Mouse (Mus musculus) liver, adult 2 months (tissue): ENCODE data around the gene Eftud2. TPM values are rescaled to one million over a fixed set of nuclear protein-coding genes. Genes with fewer than 3 reads are reported as not detected.

Source experiments
- DNase-seq: peaks from one replicate; pipeline ENCODE4 v3.0.0-alpha.2; 2011; ENCODE audit warnings: low read depth, low spot score; ENCODE audit errors: extremely low read depth
- H3K27ac ChIP-seq: fragments of 200-500 bp; replicated peaks from 2 replicates; pipeline ENCODE4 v1.5.1; 2012; ENCODE audit warnings: low read depth, mild to moderate bottlenecking, control low read depth, inconsistent platforms, low read length; ENCODE audit not compliant: insufficient read depth
- H3K27me3 ChIP-seq: fragments of 200-500 bp; 2 replicates; pipeline ENCODE4 v1.6.1; 2012; ENCODE audit warnings: mild to moderate bottlenecking, moderate library complexity, low read length, inconsistent platforms; ENCODE audit not compliant: control insufficient read depth, insufficient read depth
- H3K36me3 ChIP-seq: fragments of 200-500 bp; 2 replicates; pipeline ENCODE4 v1.6.1; 2012; ENCODE audit warnings: low read length, inconsistent platforms; ENCODE audit not compliant: control insufficient read depth, insufficient read depth
- H3K4me1 ChIP-seq: fragments of 200-500 bp; 2 replicates; pipeline ENCODE4 v1.6.1; 2011; ENCODE audit warnings: low read length; ENCODE audit not compliant: control insufficient read depth, insufficient read depth
- H3K4me3 ChIP-seq: fragments of 200-500 bp; 2 replicates; pipeline ENCODE4 v1.5.1; 2011; ENCODE audit warnings: low read depth, mild to moderate bottlenecking, control low read depth, low read length, moderate library complexity; ENCODE audit not compliant: insufficient read depth
- H3K79me2 ChIP-seq: fragments of 200-500 bp; 2 replicates; pipeline ENCODE4 v1.6.1; 2012; ENCODE audit warnings: inconsistent platforms, mild to moderate bottlenecking, low read length, moderate library complexity; ENCODE audit not compliant: control insufficient read depth, insufficient read depth
- H3K9ac ChIP-seq: fragments of 200-500 bp; 2 replicates; pipeline ENCODE4 v1.6.1; 2012; ENCODE audit warnings: low read depth, mild to moderate bottlenecking, control low read depth, inconsistent platforms, low read length
- CTCF ChIP-seq: fragments of 200-500 bp; IDR thresholded peaks from 2 replicates; pipeline ENCODE4 v1.5.1; 2011; ENCODE audit warnings: low read depth, low read length, control low read depth
- POLR2A ChIP-seq: fragments of 200-500 bp; IDR thresholded peaks from 2 replicates; pipeline ENCODE4 v1.6.1; 2011; ENCODE audit warnings: low read length, control low read depth; ENCODE audit not compliant: insufficient read depth; ENCODE audit errors: extremely low read depth
- WGBS: fragments of 180-500 bp; shearing (Covaris S2); methylation state at CpG from one replicate; pipeline ENCODE4 v1.1.7; 2018; 5-methylcytosine and 5-hydroxymethylcytosine counted together
- polyA plus RNA-seq: library from polyadenylated mRNA; depleted of rRNA; stranded (reverse); fragments of >200 nt; gene quantifications from 2 replicates; pipeline ENCODE4 v1.2.3, GENCODE M21; 2012; rRNA removed
- total RNA-seq: library from RNA; depleted of rRNA; stranded (reverse); fragments of >200 nt; gene quantifications from 2 replicates; pipeline ENCODE4 v1.2.3, GENCODE M21; 2014; rRNA removed

Gene Eftud2
- total and polyA plus RNA-seq, 2 experiments = 16.2 to 53.3 TPM

DNA sequence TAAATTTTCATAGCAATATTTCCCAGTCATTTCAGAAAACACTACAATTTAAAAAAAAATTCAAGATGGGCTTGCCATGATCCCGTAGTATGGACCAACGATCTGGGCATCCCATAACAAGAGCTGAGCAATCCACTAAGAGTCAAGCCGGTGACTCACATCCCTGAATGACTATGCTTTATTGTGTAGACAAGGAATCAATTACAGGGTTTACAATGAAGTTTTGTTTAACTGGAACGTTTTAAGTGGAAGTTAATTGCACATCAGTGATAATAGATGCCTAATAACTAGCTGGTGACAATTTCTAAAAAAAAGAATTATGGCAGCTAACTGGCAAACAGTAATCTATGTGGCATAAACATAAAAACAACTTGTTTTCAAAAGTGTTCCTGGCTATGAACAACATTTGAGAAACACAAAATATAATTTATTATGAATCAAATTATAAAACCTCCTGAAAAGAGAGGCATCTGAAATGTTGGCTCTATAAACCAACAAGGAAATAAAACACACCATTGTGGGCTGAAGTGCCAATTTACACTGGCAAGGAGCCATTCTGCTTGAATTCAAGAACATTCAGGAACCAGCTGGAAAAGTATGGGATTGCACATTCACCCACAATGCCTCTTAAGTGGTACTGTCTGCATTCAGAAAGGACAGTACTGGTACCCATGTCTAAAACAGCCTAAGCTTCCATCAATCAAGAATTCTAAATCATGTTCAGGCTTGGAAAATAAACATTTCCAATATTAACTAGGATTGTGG lies 69.9 kb downstream of the Eftud2 start:
- H3K27me3 ChIP-seq = peaks cover 3% of the 10 kb centered on the region; the same call in 1 of the 2 replicates
- no peak overlapping the region for H3K9ac ChIP-seq
- H3K4me1 ChIP-seq = no peaks in the 10 kb centered on the region
- H3K79me2 ChIP-seq = no peaks in the 10 kb centered on the region; the same call in 1 of the 2 replicates
- TF ChIP-seq POLR2A (no peak), CTCF (no peak)
- no peak for DNase-seq
- no peaks in the 10 kb centered on the region for H3K36me3 ChIP-seq
- WGBS = 73% methylated on average over 4 of the region's 4 CpGs
- no peak overlapping the region for H3K27ac ChIP-seq
- no peak overlapping the region for H3K4me3 ChIP-seq

DNA sequence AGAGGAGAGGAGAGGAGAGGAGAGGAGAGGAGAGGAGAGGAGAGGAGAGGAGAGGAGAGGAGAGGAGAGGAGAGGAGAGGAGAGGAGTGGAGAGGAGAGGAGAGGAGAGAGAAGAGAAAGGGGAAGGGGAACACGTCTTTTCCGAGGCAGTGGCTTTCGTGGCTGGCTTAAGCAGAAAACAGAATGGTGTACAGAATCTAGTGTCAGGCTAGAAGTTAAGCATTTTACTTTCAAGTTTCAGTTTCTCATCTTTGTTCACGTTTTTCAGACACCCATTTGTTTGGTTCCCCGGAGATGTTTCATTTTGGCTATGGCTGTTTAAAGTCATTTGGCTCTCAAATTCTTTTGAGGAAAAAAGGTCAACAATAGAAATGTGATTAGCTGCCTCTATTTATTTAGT lies 72.5 kb downstream of the Eftud2 start:
- no peak for TF ChIP-seq CTCF
- no peak for TF ChIP-seq POLR2A

DNA sequence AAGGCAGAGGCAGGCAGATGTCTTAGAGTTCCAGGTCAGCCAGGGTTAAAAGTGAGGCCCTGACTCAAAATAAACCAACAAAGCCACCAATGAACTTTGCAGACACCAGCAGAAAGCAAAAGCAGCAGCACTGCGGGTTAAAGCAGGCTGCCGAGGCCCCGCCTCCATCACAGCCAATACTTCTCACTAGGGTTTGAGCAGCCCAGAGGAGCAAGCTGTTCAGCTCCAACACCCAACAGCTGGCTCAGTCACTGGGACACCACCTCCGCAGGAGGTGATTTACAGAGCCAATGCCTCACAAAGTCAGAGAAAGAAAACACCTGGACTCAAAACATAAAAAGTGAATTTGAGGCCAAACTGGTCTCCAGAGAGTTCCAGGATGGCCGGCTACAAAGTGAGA lies 77.3 kb downstream of the Eftud2 start:
- TF ChIP-seq CTCF (no peak), POLR2A (no peak)
- Histone ChIP-seq H3K9ac (no peak overlapping the region), H3K4me1 (no peaks in the 10 kb centered on the region), H3K79me2 (no peaks in the 10 kb centered on the region), H3K27ac (no peak overlapping the region), H3K4me3 (no peak overlapping the region), H3K36me3 (no peaks in the 10 kb centered on the region), H3K27me3 (no peaks in the 10 kb centered on the region)
- 85% methylated on average over 5 of the region's 5 CpGs for WGBS
- DNase-seq = no peak

More for the DNA sequence above, 72.5 kb downstream of the Eftud2 start:
- no peak overlapping the region for H3K4me3 ChIP-seq
- H3K27ac ChIP-seq = no peak overlapping the region
- no peaks in the 10 kb centered on the region for H3K4me1 ChIP-seq
- WGBS = 63% methylated on average over 5 of the region's 5 CpGs
- no peak for DNase-seq
- H3K9ac ChIP-seq = no peak overlapping the region
- H3K27me3 ChIP-seq = no peaks in the 10 kb centered on the region
- H3K79me2 ChIP-seq = no peaks in the 10 kb centered on the region
- no peaks in the 10 kb centered on the region for H3K36me3 ChIP-seq

DNA sequence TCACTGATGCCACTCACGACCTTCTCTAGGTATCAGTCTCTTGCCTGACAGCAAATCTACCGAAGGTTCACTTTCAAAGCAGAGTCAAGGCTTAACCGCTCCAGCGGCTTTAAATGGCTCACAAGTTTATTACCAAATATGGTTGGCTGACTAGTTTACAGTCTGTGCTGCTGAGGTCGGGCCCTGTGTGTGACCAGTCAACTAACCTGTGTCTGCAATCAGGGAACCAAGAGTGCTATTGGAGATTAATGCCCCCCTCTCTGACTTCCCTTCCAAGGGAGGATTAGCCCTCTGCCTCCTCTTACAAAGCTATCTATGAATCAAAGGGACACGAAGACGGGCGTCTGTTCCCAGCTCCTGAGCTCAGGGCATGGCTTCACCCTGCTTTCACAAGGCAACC lies 86.6 kb downstream of the Eftud2 start:
- no peak for DNase-seq
- 81% methylated on average over 8 of the region's 8 CpGs for WGBS
- H3K9ac ChIP-seq = no peak overlapping the region

DNA sequence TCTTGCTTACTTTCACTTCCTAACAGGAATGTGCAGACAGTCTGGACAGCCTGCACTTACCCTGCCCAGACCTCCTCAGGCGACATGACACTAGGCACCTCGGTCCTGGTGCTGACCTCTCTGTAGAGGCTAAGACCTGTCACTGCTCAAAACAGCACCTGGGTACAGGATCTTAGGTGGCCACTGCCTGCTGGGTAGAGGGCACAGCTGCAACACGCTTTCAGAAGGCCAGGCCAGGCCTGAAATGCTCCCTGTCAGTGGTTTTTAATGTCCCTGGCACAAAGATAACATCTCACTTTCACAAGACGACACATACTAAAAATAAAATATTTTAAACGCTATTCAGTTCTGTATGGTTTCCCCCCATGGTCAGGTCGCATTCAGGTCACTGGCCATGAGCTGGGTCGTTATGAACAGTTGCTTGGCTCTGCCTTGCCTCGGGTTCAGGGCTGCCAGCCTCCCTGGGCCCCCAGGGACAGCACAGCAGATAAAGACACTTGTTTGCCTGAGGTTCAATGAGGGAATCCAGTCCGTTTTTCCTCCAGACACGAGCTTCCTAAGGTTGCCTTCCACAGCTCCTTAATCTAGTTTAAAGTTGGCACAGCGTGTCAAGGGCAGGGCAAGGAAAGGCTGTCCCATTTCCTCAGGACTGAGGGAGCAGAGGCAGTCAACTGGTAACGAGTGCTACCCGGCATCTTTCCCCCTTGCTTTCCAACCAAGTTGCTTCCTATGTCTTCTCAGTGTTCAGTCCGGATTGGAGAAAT lies 88.9 kb downstream of the Eftud2 start:
- Histone ChIP-seq H3K27ac (no peak overlapping the region), H3K4me3 (no peak overlapping the region), H3K4me1 (no peaks in the 10 kb centered on the region), H3K36me3 (no peaks in the 10 kb centered on the region), H3K27me3 (no peaks in the 10 kb centered on the region), H3K79me2 (no peaks in the 10 kb centered on the region), H3K9ac (no peak overlapping the region)
- WGBS = 73% methylated on average over 14 of the region's 14 CpGs
- no peak for TF ChIP-seq CTCF
- TF ChIP-seq POLR2A = no peak
- no peak for DNase-seq

More for the DNA sequence above, 86.6 kb downstream of the Eftud2 start:
- no peaks in the 10 kb centered on the region for H3K27me3 ChIP-seq
- H3K79me2 ChIP-seq = no peaks in the 10 kb centered on the region
- H3K36me3 ChIP-seq = no peaks in the 10 kb centered on the region
- H3K4me3 ChIP-seq = no peak overlapping the region
- no peaks in the 10 kb centered on the region for H3K4me1 ChIP-seq
- TF ChIP-seq CTCF = no peak
- TF ChIP-seq POLR2A = no peak
- H3K27ac ChIP-seq = no peak overlapping the region

Other genes starting within 250 kb of the Eftud2 start
- gene Meioc, start 217.3 kb downstream of the Eftud2 start, total RNA-seq = not detected in 2 replicates
- gene Meioc, start 217.3 kb downstream of the Eftud2 start, polyA plus RNA-seq = not detected in 2 replicates
- 11.5 and 11.8 TPM in 2 replicates for gene Ccdc43, start 183.2 kb downstream of the Eftud2 start, total RNA-seq
- gene Ccdc43, start 183.2 kb downstream of the Eftud2 start, polyA plus RNA-seq = 5.7 and 6.2 TPM in 2 replicates
- 2.1 and 3.4 TPM in 2 replicates for gene Adam11, start 119.5 kb downstream of the Eftud2 start, total RNA-seq
- gene Adam11, start 119.5 kb downstream of the Eftud2 start, polyA plus RNA-seq = 4.3 and 8.7 TPM in 2 replicates
- 0.46 and 0.47 TPM in 2 replicates for gene Gjc1, start 61.3 kb downstream of the Eftud2 start, total RNA-seq
- 0.11 and 0.26 TPM in 2 replicates for gene Gjc1, start 61.3 kb downstream of the Eftud2 start, polyA plus RNA-seq
- gene Higd1b, start 45.1 kb downstream of the Eftud2 start, total RNA-seq = not detected in 2 replicates
- gene Higd1b, start 45.1 kb downstream of the Eftud2 start, polyA plus RNA-seq = not detected in 2 replicates
- 0.09 TPM in 1 of 2 replicates, not detected in the other for gene Ccdc103, start 219 bp upstream of the Eftud2 start, total RNA-seq
- 0.06 TPM in 1 of 2 replicates, not detected in the other for gene Ccdc103, start 219 bp upstream of the Eftud2 start, polyA plus RNA-seq
- 0.07 TPM in 1 of 2 replicates, not detected in the other for gene Fam187a, start 4.2 kb upstream of the Eftud2 start, total RNA-seq
- not detected in 2 replicates for gene Fam187a, start 4.2 kb upstream of the Eftud2 start, polyA plus RNA-seq
- 0.18 and 0.20 TPM in 2 replicates for gene Gfap, start 19.9 kb upstream of the Eftud2 start, total RNA-seq
- gene Gfap, start 19.9 kb upstream of the Eftud2 start, polyA plus RNA-seq = 0.29 and 0.35 TPM in 2 replicates
- gene Kif18b, start 44.1 kb upstream of the Eftud2 start, total RNA-seq = 0.09 and 0.27 TPM in 2 replicates
- 0.05 and 0.12 TPM in 2 replicates for gene Kif18b, start 44.1 kb upstream of the Eftud2 start, polyA plus RNA-seq
- 0.27 TPM in 1 of 2 replicates, not detected in the other for gene C1ql1, start 65.7 kb upstream of the Eftud2 start, total RNA-seq
- not detected in 2 replicates for gene C1ql1, start 65.7 kb upstream of the Eftud2 start, polyA plus RNA-seq
- gene Nmt1, start 147.2 kb upstream of the Eftud2 start, total RNA-seq = 16.8 and 23.9 TPM in 2 replicates
- gene Nmt1, start 147.2 kb upstream of the Eftud2 start, polyA plus RNA-seq = 34.1 and 34.3 TPM in 2 replicates
- 23.9 and 30.9 TPM in 2 replicates for gene Dcakd, start 147.3 kb upstream of the Eftud2 start, total RNA-seq
- 45.8 and 46.3 TPM in 2 replicates for gene Dcakd, start 147.3 kb upstream of the Eftud2 start, polyA plus RNA-seq
- gene Plcd3, start 220.7 kb upstream of the Eftud2 start, total RNA-seq = 0.54 and 1.0 TPM in 2 replicates
- gene Plcd3, start 220.7 kb upstream of the Eftud2 start, polyA plus RNA-seq = 0.31 and 2.0 TPM in 2 replicates
- 56.3 and 64.4 TPM in 2 replicates for gene Acbd4, start 220.7 kb upstream of the Eftud2 start, total RNA-seq
- 66.6 and 83.9 TPM in 2 replicates for gene Acbd4, start 220.7 kb upstream of the Eftud2 start, polyA plus RNA-seq
- 10.2 and 10.5 TPM in 2 replicates for gene Hexim1, start 235.2 kb upstream of the Eftud2 start, total RNA-seq
- gene Hexim1, start 235.2 kb upstream of the Eftud2 start, polyA plus RNA-seq = 12.1 and 13.5 TPM in 2 replicates